Mouse (Mus musculus) neutrophil, adult 83 days (primary cell): ENCODE results near the gene Tsr3. TPM values are rescaled to one million over a fixed set of nuclear protein-coding genes. Genes with fewer than 3 reads are reported as not detected.

Experiments used
- total RNA-seq, 2 experiments: library from RNA; stranded (reverse); gene quantifications; one replicate each; pipeline ENCODE4 v1.2.4; 2023

The Tsr3 gene
- 1 to 10 TPM; 7.6 to 7.7 TPM for total RNA-seq

DNA sequence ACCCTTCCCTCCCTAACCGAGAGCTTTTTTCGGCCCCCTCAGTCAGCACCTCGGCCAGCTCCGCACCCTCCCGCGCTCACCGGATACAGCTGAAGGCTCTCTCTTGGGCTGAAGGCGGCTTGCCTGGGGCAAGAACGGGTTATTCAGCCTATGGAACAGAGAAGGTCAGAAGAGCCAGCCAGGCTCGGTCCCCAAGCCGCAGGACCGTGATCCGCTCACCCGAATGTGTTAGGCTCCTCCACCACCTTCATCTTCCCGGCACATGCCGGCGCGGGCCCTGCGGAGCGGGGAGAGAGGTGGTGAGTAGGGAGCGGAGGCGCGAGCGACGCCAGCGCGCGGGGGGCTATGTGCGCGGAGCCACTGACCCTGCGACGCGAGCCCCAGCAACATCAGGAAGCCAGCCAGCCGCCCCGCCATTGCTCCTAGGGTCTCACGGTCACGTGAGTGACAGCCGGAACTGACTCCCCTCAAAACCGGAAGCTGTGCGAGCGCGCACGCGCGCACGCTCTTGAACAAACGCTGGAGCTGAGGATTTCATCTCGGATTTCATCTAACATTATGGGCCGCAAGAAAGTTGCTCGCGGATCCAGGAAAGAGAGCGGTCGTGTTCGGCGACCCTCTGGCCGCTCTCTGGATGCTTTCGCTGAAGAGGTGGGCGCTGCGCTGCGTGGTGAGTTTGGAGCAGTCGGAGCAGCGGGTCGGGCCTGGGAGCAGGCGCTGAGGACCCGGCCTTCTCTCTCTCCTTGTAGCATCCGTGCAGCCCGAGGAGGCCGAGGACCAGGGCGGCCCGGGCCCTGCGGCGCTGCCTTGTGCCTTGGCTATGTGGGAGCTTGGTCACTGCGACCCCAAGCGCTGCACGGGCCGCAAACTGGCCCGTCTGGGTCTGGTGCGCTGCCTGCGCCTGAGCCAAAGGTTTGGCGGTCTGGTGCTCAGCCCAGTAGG lies at the start of gene Tsr3, which contains the start of gene Gnptg:
Tsr3 (plus strand) TSS at position 476 of the 942 bp plus-strand sequence.
Gnptg (minus strand) TSS at position 430 of the 942 bp plus-strand sequence.

DNA sequence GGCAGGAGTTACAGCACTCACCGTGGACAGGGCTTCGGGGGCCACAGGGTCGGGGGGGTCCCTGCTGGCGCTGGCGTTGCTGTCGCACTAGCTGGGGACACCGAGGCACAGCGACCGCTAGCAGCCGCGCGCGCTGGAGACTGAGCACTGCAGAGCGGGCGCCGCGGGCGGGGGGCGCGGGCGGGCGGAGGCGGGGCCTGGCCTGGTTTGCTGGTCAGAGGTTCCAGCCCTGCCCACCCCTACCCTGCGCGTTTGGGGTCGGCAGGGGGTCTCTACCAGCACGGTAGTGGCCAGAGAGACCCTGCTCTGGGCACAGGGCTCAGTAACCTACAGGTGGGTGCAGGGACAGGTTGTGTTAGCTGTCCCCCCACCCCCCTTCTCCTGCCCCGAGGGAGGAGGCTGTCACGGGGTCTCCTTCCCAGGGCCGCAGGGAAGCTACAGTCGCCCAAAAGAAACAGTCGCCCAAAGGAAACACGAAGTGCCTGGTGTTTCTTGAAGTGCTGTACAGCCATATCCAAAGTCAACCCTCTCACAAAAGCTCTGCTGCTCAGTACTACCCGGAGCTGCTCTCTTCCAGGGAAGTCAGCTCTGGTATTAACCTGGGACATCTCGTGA lies 16.3 kb downstream of the Tsr3 start, which contains the start of gene Baiap3:
Baiap3 (minus strand) TSS at position 225 of the 615 bp plus-strand sequence.

DNA sequence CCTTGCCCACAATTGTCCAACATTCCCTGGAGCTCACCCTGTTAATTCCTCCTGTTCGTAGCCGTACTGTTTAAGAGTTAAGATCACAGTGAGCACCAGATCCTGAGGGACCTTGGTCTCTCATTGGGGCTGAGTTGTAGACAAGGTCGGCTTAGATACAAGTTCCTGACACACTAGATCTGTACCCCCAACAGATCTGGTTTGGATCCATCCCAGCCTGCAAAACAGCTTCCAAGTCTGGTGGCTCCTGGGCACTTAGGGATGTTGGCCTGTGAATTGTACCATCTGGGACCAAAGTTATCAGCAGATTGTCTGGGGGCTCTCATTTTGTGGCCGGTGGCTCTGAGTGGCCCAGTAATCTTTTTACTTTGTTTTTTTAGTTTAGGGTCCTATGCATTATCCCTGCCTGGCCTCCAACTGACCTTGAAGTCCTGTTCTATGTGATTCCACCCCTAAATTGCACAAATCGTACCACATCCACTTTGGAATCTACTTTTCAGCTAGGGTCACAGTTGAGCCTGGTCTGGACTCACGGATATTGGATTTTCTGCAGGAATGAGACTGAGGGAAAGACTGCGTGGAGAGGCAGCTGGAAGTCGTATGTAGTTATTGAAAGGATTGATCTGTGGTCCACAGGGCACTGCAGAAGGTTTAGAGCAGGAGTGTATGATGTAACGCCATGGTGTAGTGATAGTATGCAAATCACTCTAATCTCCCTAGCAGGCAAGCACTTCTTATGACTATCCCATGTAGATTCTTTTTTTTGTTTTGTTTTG lies 34.8 kb downstream of the Tsr3 start, which contains the start of gene Ube2i:
Ube2i (minus strand) TSS at position 52 of the 776 bp plus-strand sequence.

Other genes with a start within 250 kb of the Tsr3 start
- gene Cramp1l, start 224.4 kb upstream of the Tsr3 start, total RNA-seq: 10 to 100 TPM; 29.6 to 30.1 TPM
- 10 to 100 TPM; 13.2 to 21.9 TPM for gene Ift140, start 224.1 kb upstream of the Tsr3 start, total RNA-seq
- gene Tmem204, start 156.6 kb upstream of the Tsr3 start, total RNA-seq: not detected
- gene Telo2, start 124.2 kb upstream of the Tsr3 start, total RNA-seq: 10 to 100 TPM; 10.4 to 11.8 TPM
- not detected for gene Ptx4, start 119.4 kb upstream of the Tsr3 start, total RNA-seq
- 10 to 100 TPM; 27.5 to 31.4 TPM for gene Clcn7, start 106.8 kb upstream of the Tsr3 start, total RNA-seq
- under 1 TPM in 1 of 2 experiments, not detected in 1; 0.22 TPM for gene Ccdc154, start 77.7 kb upstream of the Tsr3 start, total RNA-seq
- not detected for gene Gm38655, start 64.7 kb upstream of the Tsr3 start, total RNA-seq
- gene BC003965, start 55.6 kb upstream of the Tsr3 start, total RNA-seq: 1 to 10 TPM; 5.6 to 6.3 TPM
- 10 to 100 TPM; 15.9 to 21.7 TPM for gene Unkl, start 51.8 kb upstream of the Tsr3 start, total RNA-seq
- gene Gnptg, start within 50 bp of the Tsr3 start, total RNA-seq: 10 to 100 TPM; 13.4 to 15.4 TPM
- gene Baiap3, start 16.2 kb downstream of the Tsr3 start, total RNA-seq: 1 to 10 TPM; 5.4 to 8.2 TPM
- 100 to 1,000 TPM; 193 to 202 TPM for gene Ube2i, start 34.5 kb downstream of the Tsr3 start, total RNA-seq
- gene Prss34, start 58.2 kb downstream of the Tsr3 start, total RNA-seq: 100 to 1,000 TPM; 125 to 158 TPM
- gene Prss28, start 68.5 kb downstream of the Tsr3 start, total RNA-seq: not detected
- gene Prss29, start 78.5 kb downstream of the Tsr3 start, total RNA-seq: not detected
- gene Tpsab1, start 105.4 kb downstream of the Tsr3 start, total RNA-seq: not detected
- gene Tpsb2, start 126.1 kb downstream of the Tsr3 start, total RNA-seq: not detected
- gene Tpsg1, start 129.1 kb downstream of the Tsr3 start, total RNA-seq: not detected
- 1 to 10 TPM in 1 of 2 experiments, under 1 TPM in 1; 0.39 to 1.5 TPM for gene Cacna1h, start 193.6 kb downstream of the Tsr3 start, total RNA-seq
- not detected for gene Tekt4, start 214.4 kb downstream of the Tsr3 start, total RNA-seq